Mouse (Mus musculus) urinary bladder, postnatal 10 days (tissue): Measurements from ENCODE around the gene Ywhag.

Experiments
- DNase-seq: peaks from one replicate; pipeline ENCODE4 v3.0.0; 2022; ENCODE audit warnings: low spot score

The Ywhag gene

GRCm38 (mm10) chr5:135951660-135952059, 17.2 kb upstream of the Ywhag start:
- no peak for DNase-seq

- DNase-seq = no peak
Observed at GRCm38 (mm10) chr5:135950710-135951412, 16.4 kb upstream of the Ywhag start.

GRCm38 (mm10) chr5:135946621-135947020, 12.2 kb upstream of the Ywhag start:
- DNase-seq = no peak

- no peak for DNase-seq
Observed at GRCm38 (mm10) chr5:135945916-135946408, 11.5 kb upstream of the Ywhag start.

GRCm38 (mm10) chr5:135942710-135943109, 8.3 kb upstream of the Ywhag start:
- DNase-seq = no peak

GRCm38 (mm10) chr5:135940587-135940986, 6.2 kb upstream of the Ywhag start:
- DNase-seq = no peak

- DNase-seq = no peak
Observed at GRCm38 (mm10) chr5:135935641-135936190, 1.3 kb upstream of the Ywhag start.

GRCm38 (mm10) chr5:135935176-135935523, 734 bp upstream of the Ywhag start:
- no peak for DNase-seq

GRCm38 (mm10) chr5:135933900-135934441, 445 bp downstream of the Ywhag start:
- DNase-seq = peak; percentile 29

- no peak for DNase-seq
Observed at GRCm38 (mm10) chr5:135933222-135933899, 1.1 kb downstream of the Ywhag start.

- DNase-seq = no peak
Observed at GRCm38 (mm10) chr5:135932359-135932758, 2.1 kb downstream of the Ywhag start.

- DNase-seq = no peak
Observed at GRCm38 (mm10) chr5:135931526-135931925, 2.9 kb downstream of the Ywhag start.

- no peak for DNase-seq
Observed at GRCm38 (mm10) chr5:135929685-135930424, 4.6 kb downstream of the Ywhag start.

- DNase-seq = no peak
Observed at GRCm38 (mm10) chr5:135923901-135924300, 10.5 kb downstream of the Ywhag start.

- DNase-seq = no peak
Observed at GRCm38 (mm10) chr5:135919902-135920301, 14.5 kb downstream of the Ywhag start.

- DNase-seq = no peak
Observed at GRCm38 (mm10) chr5:135918593-135918992, 15.8 kb downstream of the Ywhag start.

GRCm38 (mm10) chr5:135918059-135918437, 16.4 kb downstream of the Ywhag start:
- DNase-seq = no peak

GRCm38 (mm10) chr5:135917327-135918058, 16.9 kb downstream of the Ywhag start:
- DNase-seq = no peak

- DNase-seq = no peak
Observed at GRCm38 (mm10) chr5:135916601-135917000, 17.8 kb downstream of the Ywhag start.

GRCm38 (mm10) chr5:135916051-135916565, 18.3 kb downstream of the Ywhag start:
- DNase-seq = no peak

GRCm38 (mm10) chr5:135914156-135914555, 20.3 kb downstream of the Ywhag start:
- no peak for DNase-seq
